43 mouse cellular contexts compared by ENCODE assay signal in the genomic region with DNA sequence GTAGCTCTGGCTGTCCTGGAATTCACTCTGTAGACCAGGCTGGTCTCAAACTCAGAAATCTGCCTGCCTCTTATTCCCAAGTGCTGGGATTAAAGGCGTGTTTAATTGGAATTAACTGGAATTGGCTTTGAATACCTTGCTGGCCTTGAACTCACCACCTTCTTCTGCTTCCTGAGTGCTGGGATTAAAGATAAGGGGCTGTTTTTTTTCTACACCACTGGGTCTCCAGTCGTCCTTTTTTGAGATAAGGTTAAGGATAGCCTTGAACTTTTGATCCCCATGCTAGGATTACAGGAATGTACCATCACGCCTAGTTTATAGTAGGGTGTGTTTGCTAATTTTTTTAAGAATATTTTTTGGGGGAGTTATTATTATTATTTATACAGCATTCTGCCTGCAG. TPM values are rescaled to one million over a fixed set of nuclear protein-coding genes. Genes with fewer than 3 reads are reported as not detected.
"Had no signal": no experiment of that assay in that cellular context is flagged by ENCODE, and none has a peak within 500 bp of the region (broad histone marks: within the 10 kb centered on the region; RNA-seq: fewer than 3 reads in every experiment).

No protein-coding gene starts in this region.

- H3K4me1 ChIP-seq: limb, embryonic 10.5 days; limb, embryonic 12.5 days; limb, embryonic 13.5 days; limb, embryonic 15.5 days; liver, embryonic 12.5 days; liver, embryonic 15.5 days; midbrain, embryonic 10.5 days; midbrain, embryonic 12.5 days; midbrain, embryonic 13.5 days; midbrain, embryonic 15.5 days; neural tube, embryonic 12.5 days had no signal

- ATAC-seq: liver, embryonic 12.5 days; liver, postnatal 0 days; lung, postnatal 0 days; midbrain, embryonic 13.5 days; midbrain, embryonic 15.5 days; midbrain, embryonic 16.5 days had no signal

- H3K4me2 ChIP-seq: limb, embryonic 12.5 days; limb, embryonic 13.5 days; limb, embryonic 15.5 days; liver, embryonic 11.5 days; liver, embryonic 12.5 days; liver, embryonic 13.5 days; liver, embryonic 15.5 days; lung, embryonic 14.5 days; lung, embryonic 15.5 days; midbrain, embryonic 11.5 days; midbrain, embryonic 12.5 days; midbrain, embryonic 13.5 days; midbrain, embryonic 15.5 days; neural tube, embryonic 12.5 days had no signal

- H3K27me3 ChIP-seq: limb, embryonic 12.5 days; limb, embryonic 13.5 days; limb, embryonic 15.5 days; liver, embryonic 12.5 days; liver, embryonic 13.5 days; liver, embryonic 15.5 days; lung, embryonic 15.5 days; megakaryocyte, embryonic 14.5 days; midbrain, embryonic 12.5 days; midbrain, embryonic 13.5 days; midbrain, embryonic 15.5 days; neural tube, embryonic 12.5 days had no signal

- H3K9ac ChIP-seq: limb, embryonic 12.5 days; limb, embryonic 13.5 days; limb, embryonic 15.5 days; liver, embryonic 12.5 days; liver, embryonic 13.5 days; liver, embryonic 14.5 days; liver, embryonic 15.5 days; liver, postnatal 0 days; lung, embryonic 14.5 days; lung, embryonic 15.5 days; midbrain, embryonic 12.5 days; midbrain, embryonic 13.5 days; midbrain, embryonic 15.5 days; neural tube, embryonic 12.5 days had no signal

- DNase-seq: left cerebral cortex, postnatal 4 days; liver; liver, embryonic 13.5 days; liver, postnatal 0 days; lung, adult 18-20 months; lung, adult 2 months; lung, embryonic 14.5 days; lung, postnatal 10 days; lung, postnatal 14 days; lung, postnatal 36 days; lung, postnatal 4 days; midbrain, embryonic 14.5 days had no signal

- H3K27ac ChIP-seq: limb, embryonic 10.5 days; limb, embryonic 12.5 days; limb, embryonic 13.5 days; limb, embryonic 15.5 days; liver, embryonic 12.5 days; liver, embryonic 13.5 days; liver, embryonic 14.5 days; liver, embryonic 15.5 days; lung, embryonic 15.5 days; macrophage; midbrain, embryonic 10.5 days; midbrain, embryonic 12.5 days; midbrain, embryonic 13.5 days; midbrain, embryonic 15.5 days; neural tube, embryonic 12.5 days had no signal

- H3K4me3 ChIP-seq: limb, embryonic 10.5 days; limb, embryonic 12.5 days; limb, embryonic 13.5 days; limb, embryonic 15.5 days; liver, embryonic 12.5 days; liver, embryonic 13.5 days; liver, embryonic 15.5 days; lung, embryonic 15.5 days; megakaryocyte, embryonic 14.5 days; midbrain, embryonic 10.5 days; midbrain, embryonic 12.5 days; midbrain, embryonic 13.5 days; midbrain, embryonic 15.5 days; myocyte; neural tube, embryonic 12.5 days had no signal

- H3K9me3 ChIP-seq: limb, embryonic 10.5 days; limb, embryonic 12.5 days; limb, embryonic 13.5 days; limb, embryonic 15.5 days; liver, embryonic 12.5 days; liver, embryonic 13.5 days; liver, embryonic 15.5 days; lung, embryonic 15.5 days; megakaryocyte, embryonic 14.5 days; midbrain, embryonic 10.5 days; midbrain, embryonic 12.5 days; midbrain, embryonic 13.5 days; midbrain, embryonic 15.5 days; neural tube, embryonic 12.5 days had no signal

RNA-seq across cellular contexts. Expression of gene Hcrt, which starts 15.3 kb away (rescaled TPM):
- total RNA-seq: left cerebral cortex, postnatal 14 days; left cerebral cortex, postnatal 4 days; liver, adult 2 months; megakaryocyte progenitor cell, adult 5-6 weeks; megakaryocyte, adult 5-6 weeks; megakaryocyte-erythroid progenitor cell, adult 5-6 weeks; monocyte, adult 5-6 weeks had no signal
- polyA plus RNA-seq: limb, embryonic 10.5 days; limb, embryonic 11.5 days; limb, embryonic 12.5 days; limb, embryonic 13.5 days; limb, embryonic 14.5 days; limb, embryonic 15.5 days; liver, adult 2 months; liver, embryonic 11.5 days; liver, embryonic 12.5 days; liver, embryonic 13.5 days; liver, embryonic 14.5 days; liver, embryonic 15.5 days; liver, embryonic 16.5 days; liver, postnatal 0 days; lung, adult 2 months; lung, embryonic 14.5 days; lung, embryonic 15.5 days; lung, embryonic 16.5 days; lung, postnatal 0 days; macrophage; midbrain, embryonic 11.5 days; midbrain, embryonic 12.5 days; midbrain, embryonic 14.5 days; myocyte; neural tube, embryonic 11.5 days had no signal

RNA-seq across cellular contexts. Expression of gene Kcnh4, which starts 18.3 kb away (rescaled TPM):
- total RNA-seq: liver, adult 2 months; megakaryocyte progenitor cell, adult 5-6 weeks; megakaryocyte, adult 5-6 weeks; megakaryocyte-erythroid progenitor cell, adult 5-6 weeks; monocyte, adult 5-6 weeks had no signal
- polyA plus RNA-seq: limb, embryonic 10.5 days; limb, embryonic 11.5 days; limb, embryonic 12.5 days; limb, embryonic 13.5 days; limb, embryonic 15.5 days; liver, adult 2 months; liver, embryonic 11.5 days; liver, embryonic 12.5 days; liver, embryonic 13.5 days; liver, embryonic 14.5 days; liver, embryonic 15.5 days; liver, embryonic 16.5 days; liver, postnatal 0 days; lung, embryonic 14.5 days; lung, embryonic 15.5 days; lung, embryonic 16.5 days; lung, postnatal 0 days; macrophage had no signal
